Mouse (Mus musculus): ENCODE measurements around the gene Ttpal.

The Ttpal gene

DNA sequence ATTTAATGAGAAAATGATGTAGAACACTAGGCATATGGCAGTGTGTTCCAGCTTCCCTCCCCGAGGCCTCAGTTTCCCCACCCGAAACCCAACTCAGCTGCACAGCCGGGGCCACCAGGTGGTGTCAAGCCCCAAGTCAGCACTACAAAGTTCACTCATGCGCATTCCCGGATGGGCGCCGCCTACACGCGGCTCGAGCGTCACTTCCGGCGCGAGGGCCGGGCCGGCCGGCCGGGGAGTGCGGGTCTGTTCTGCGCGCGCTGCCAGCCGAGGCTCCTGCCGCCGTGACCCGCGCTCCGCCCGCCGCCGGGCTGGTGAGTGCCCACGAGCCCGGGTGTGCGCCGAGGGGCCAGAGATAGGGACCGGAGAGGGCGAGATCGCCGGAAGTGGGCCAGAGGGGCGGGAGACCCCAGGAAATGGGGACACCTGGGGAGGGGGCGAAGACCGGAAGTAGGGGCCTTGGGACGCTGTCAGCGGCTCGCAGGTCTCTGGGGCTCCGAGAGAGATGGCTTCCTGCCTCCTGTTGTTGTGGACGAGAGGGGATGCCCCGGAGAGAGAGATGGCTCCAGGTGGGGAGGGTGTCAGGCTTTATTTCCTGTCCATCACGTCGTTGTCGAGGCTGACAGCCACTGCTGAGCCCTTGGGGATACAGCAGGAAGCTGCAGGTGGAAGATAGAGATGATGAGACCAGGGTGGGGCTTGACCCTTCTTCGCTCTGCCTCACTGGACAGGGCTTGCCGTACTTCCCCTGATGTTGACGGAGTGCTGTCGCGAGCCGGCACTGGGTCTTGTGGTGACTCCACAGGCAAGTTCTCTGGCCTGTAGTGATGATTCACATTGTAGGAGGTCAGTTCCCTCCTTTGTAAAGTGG lies at the start of gene Ttpal:
Ttpal (plus strand) TSS at position 214 of the 871 bp plus-strand sequence.
- peak; percentile 93 for DNase-seq

DNA sequence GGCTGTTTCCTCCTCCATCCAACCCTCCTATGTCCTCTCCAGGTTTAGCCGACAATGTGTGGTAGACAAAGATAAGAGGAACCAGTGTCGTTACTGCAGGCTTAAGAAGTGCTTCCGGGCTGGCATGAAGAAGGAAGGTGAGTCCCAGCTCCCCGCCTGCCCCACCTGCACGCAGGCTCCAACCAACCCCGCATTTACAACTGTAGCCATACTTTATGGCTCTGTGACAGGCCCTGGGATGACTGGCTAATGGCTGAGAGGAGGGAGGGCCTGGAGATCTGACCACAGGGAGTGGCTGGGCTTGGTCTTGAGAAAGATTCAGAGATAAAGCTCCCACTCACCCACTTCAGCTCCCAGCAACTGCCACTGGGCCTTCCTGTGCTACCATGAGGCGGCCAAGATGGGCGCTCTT lies 49.6 kb upstream of the Ttpal start:
- DNase-seq, result no peak

DNA sequence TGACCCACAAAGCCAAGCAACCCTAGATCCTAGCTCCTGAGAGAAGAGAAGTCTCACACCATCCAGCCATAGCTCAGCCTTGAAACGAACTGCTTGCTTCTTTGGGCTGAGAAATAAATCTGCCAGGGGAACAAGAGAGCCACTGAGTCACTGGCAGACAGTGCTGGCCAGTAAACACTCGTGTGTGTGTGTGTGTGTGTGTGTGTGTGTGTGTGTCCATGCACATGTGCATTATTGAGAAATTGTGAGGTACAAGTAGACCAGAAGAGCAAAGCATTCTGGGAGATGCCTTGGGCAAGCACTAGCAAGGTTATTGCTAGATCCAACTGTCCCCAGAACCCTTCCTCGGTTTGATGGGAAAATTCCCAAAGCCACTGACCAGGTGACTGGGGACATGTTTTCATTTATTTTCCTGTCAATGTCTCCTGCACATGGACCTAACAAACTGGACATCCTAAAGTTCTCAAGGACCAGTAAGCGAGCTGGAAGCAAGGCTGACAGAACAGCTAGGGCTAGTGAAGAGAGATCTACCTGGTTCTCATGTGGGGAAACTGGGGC lies 47.6 kb upstream of the Ttpal start:
- DNase-seq, result no peak

DNA sequence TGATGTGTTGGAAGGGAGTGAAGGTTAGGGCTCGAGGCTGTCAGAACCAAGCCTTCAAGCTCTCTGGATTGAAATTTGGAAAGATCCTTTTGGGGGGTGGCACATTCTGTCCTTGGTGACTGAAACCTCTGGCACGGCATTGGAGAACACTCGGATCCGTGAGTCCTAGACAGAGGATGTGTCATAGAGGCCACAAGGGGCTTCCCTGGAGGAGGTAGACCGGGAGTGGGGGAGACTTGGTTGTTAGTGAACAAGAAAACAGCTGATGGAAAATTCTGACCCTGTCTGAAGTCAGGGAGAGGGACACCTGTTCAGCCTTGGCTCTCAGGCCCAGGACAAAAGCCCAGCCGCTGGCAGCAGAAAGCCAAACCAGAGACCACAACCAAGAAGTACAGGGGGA lies 47.1 kb upstream of the Ttpal start:
- no peak for DNase-seq

DNA sequence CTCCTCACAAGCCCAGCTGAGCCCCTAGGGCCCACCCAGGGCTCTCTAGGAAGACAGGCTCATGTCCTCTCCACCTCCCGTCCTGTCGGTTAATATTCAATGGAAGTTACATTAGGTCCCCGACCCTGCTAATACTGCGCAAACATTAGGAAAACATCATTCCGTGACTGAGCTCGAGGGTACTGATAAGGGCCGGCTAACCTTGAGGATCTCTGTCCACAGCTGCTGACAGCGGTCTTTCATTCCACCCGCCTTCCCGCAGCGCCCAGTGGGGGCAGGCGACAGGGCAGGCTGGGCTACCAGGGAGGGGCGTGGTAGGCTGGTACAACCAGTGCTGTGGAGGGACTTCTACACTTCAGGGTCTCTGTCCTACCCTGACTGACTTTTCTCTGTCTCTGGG lies 46.7 kb upstream of the Ttpal start:
- DNase-seq, result no peak

DNA sequence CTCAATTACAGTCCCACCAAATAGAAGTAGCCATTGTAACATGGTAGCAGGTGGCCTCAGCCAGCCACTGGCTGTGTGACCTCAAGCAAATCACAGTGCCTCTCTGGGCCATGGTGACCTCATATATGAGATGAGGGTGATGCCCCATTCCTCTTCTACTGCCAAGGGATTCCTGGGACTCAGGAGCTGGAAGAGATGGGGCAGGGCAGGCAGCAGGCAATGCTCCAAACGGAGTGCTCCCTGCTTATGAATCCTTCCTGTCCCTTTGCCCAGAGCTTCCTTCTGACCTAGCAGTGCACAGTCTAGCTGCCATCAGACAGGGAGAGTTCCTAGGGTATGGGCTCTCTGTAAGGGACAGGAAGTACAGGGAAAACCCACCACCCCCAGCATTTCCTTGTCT lies 43.6 kb upstream of the Ttpal start:
- no peak for DNase-seq

DNA sequence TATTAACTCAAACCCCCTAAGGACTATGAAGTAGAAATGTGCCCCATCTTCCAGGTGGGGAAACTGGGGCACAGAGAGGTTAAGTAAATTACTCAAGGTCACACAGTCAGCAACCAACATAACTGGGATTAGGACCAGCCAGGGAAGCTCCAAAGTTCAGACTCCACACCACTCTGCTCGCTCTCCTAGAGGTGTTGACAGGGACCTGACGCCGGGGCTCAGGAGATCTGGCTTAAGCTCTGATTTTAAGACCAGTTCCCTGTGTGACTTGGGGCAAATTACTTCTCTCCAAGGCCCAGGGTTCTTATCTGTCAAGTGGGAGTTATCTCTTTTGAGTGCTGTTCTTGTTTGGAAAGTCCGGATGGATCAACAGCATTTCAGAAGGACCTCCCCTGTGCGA lies 42.9 kb upstream of the Ttpal start:
- no peak for DNase-seq

DNA sequence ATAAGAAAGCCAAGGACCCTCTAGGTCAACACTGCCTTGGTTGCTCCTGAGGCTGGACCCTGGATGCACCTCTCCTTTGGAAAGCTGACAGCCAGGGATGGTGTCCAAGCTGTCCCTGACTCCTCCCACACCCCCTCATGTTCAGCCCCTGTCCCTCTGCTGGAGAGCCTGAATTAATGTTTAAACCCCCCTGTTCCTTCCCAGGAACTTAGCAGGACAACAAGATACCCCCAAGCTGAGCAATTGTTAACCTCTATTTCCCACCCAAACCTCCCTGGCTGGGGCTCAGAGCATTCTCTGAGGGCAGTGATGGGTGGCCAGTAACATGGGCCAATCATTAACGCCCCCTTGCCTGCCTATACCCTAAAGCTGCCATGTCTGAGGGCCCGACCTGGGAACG lies 41.9 kb upstream of the Ttpal start:
- peak; percentile 70 for DNase-seq

DNA sequence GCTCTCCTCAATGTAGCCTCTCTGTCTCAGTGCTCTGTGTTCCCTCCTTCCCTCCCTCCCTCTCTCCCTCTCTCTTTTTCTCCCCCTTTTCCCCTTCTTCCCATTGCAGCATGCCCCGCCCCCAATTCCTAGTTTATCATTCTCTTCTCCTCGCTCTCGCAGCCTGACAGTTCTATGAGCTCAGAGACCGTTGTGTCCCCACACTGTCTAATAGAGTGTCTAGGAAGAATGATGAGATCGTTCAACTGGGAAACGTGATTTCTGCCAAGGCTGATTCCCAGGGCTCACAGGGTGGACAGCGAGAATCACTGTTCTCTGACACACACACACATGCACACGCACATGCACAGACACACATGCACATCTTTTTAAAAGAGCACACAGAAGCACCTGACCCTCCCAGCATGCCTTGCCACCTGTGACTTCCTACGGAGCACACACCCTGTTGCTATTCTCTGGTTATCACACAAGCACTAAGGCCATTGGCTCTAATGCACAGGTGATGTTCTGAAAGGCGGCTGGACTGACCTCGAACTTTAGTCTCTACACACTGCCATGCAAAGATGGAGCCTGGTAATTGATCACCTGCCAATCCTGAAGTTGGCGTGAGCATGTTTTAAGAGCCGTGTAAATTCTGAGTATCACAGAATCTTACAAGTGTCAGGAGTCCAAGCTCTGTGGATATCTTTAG lies 40.7 kb upstream of the Ttpal start:
- DNase-seq, result no peak

DNA sequence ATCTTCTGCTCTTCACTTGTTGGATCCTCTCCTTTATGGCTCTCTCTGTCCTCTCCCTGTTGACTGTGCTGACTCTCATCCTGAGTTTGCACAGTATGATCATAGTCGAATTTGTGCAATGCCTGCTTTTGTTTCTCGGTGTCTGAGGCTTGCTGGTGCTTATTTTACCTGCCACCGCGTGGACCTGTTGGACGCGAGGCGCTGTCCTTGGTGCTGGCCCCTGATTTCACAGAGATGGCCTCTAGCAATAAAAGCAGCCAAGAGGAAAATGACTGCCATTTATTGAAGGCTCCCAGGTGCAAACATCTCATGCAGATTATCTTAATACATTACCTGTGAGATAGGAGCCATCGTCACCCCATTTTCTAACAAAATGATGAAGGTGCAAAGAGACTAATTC lies 37.5 kb upstream of the Ttpal start:
- peak; percentile 72 for DNase-seq

DNA sequence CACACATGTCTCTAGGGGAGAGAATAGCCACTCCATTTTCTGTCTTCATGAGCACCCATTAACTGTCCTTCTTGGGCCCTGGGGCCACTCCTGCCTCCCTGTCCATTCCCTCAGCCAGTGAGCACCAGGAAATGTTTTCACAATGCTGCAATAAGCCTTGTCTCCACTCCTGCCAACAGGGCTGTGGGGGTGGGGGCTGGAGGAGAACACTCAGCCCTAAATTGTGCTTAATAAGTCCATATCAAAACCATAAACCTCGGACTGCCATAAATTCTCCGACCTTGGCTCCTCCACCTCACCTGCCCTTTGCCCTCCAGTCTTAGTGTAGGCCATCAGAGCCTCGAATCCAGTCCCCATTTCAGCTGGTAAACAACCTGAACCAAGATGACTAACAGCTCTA lies 27.8 kb upstream of the Ttpal start:
- DNase-seq, result no peak

DNA sequence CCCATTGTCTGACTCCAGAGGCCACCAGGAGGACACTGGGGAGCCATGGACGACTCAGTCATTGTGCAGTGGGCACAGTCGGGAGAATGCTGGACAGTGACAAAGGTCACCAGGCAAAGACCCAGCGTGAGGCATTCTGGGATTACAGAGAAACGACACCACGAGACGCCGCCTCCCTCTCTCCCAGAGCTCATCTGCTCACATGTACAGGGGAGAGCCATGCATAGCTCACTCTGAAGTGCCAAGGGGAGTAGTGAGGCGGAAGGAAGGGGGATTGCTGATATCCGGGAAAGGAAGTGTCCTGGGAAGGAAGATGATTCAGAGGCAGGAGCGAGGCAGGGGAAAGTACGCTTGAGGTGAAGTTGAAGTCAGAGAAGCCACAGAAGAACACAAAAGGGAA lies 26.9 kb upstream of the Ttpal start:
- DNase-seq, result no peak

DNA sequence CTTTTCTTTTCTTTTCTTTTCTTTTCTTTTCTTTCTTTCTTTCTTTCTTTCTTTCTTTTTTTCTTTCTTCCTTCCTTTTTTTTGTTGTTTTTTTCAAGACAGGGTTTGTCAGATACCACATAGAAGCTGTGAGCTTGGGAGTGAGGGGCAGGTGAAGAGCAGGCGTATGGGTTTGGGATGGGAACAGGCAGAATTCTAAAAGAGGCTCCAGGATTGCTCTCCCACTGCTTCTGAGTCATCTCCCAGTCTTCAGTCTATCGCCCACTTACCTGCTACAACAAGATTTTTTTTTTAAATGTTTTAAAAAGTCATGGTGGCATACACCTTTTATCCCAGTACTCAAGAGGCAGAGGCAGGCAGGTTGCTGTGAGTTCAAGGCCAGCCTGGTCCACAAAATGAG lies 24.1 kb upstream of the Ttpal start:
- DNase-seq, result no peak

DNA sequence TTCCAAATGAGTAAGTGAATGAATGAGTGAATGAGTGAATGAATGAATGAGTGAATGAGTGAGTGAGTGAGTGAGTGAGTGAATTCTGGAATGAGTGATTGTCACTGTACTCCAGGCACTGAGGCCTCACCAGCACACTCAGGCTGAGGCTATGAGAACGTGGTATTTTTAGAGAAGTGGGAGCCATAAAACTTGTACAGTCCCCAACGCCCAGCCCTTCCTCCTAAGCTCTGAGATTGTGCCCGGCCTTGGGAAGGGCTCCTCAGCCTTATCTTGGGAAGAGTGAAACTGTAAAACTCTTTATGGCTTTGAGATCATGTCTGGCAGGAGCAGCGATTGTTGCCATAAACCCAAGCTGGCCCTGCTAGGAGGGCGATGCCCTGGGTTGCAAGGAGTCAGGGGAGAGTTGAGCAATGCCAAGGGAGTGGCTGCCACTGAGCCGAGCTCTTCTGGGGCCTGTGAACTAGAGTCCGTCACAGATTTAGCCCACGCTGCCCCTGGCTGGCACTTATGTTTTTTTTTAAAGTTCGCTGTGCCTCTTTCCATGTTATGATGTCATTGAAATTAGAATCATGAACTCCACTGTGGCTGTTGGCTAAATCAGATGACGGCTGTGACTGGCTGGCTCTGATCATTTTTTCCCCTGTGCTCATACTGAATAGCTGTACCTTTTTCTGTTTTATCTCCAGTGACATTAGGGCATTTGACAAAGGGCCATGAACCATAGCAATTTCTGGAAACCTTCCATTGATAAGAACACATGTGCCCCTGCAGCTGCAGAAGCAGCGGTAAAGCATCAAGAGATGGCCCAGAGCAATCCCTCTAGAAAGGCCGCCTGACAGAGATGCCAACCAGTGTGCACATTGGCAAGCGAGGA lies 21.8 kb upstream of the Ttpal start:
- no peak for DNase-seq

DNA sequence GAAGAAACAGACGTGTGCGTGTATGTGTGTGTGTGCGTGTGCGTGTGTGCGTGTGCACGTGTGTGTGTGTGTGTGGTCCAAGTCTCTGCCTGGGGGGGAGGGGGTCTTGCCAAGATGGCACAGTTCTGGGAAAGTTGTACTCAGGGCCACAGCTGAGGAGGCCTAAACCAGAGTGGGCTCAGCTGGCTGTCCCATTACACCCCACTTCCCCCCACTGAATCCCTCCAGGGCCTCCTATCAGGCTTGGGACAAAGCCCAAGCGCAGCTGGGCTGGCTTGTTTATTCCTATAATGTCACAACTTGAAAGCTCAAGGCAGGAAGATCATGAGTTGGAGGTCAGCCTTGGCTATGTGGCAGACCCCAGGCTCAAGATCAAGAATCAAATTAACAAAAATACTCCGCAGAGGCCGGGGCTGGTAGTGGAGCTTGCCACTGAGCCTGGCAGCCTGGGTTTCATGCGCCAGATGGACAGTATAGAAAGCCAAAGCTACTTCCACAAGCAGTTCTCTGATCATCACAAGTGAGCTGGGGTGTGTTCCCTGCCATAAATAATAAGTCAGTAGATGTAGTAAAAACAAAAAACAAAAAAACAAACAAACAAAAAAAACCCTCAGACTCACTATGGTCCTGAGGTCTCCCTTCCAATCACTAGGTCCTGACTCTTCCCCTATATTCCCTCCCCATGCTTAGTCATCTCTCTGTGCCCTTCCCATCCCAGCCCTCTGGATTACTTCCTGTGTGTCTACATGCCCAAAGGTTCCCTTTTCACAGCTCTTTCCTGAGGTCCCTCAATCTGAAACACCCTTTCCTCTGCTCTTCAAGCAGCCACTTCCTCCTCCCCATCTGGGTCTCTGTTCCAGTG lies 18.7 kb upstream of the Ttpal start:
- no peak for DNase-seq

DNA sequence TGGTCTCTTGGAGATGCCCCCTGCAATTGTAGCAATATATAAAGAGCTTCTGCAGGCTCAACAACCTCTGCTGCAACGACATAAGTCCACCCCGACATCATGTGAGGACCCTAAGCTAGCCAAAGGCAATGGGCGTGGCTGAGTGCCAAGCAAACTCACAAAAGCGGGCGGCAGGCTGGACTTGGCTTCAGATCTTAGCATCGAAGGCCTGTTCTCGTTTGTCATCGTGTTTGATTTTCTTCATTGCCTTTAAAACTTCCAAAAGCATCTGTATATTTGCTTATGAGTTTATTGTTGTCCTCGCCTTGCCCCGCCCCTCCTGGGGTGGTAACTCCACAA lies 18.1 kb upstream of the Ttpal start:
- DNase-seq, result no peak

DNA sequence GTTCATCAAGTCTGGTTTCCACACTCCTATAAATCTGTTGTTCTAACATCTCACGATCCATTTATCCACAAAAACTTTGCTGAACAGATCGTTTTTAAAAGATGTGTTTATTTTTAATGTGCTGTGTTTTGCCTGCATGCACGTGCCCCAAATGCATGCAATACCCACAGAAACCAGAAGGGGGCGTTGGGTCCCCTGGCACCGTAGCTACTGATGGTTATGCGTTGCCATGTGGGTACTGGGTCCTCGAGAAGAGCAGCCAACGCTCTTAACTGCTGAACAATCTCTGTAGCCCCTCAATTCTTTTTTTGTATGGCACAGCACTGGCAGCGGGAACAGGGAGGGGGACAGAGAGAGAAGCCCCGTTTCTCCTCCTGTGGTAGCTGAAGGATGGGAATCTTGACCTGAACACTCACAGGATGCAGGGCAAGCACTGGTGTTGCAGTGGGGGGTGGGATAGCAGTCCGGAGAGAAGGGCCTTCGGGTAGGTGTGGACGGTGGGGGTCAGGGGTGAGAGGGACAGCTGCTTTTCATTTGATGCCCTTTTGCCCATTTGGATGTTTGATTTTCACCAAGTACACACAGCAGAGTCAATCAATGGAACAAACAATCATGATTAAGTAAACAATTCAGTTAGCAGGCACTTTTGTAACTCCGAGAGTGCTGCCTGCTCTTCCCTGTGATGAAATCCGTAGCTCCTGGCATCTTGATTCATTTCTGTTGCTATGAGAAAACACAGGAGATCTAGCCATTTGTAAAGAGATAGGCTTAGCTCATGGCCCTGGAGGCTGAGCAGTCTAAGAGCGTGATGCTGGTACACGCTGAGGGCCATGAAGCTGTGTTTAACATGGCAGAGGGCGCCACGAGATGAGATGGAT lies 15.5 kb upstream of the Ttpal start:
- DNase-seq, result peak; percentile 57

DNA sequence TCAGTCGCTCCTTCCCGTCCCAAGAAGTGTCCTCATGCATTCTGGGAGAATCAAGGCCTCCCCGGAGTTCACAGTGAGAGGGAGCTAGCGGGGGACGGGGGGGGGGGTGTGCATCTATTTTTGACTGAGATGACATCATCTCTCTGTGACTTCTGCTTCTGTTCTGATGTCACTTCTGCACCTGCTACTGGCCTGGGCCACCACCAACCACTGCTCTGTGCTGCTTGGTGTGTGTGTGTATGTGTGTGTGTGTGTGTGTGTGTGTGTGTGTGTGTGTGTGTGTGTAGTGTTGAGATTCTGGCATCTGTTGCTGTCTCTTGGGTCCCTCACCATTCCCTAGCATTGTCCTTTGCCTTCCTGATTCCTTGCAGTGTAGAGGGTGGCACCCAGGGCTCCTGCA lies 14.6 kb upstream of the Ttpal start:
- no peak for DNase-seq

DNA sequence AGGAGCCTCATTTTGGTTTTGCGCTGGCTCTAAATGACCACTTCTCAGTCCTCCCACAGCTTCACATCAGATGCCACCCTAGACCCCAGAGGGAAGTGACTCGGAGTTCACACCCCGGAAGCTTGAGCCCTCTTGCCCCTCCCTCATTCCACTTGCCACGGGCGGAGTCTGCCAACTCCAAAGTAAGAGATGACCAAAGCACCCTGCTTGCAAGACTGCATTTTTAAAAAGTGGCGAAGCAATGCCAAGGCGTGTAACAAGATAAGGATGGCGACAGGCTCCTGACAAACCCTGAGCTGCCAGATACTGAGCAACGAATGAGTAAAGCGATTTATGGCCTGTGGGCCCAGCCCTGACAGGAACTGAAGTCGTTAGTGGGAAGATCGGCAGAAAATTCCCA lies 11.9 kb upstream of the Ttpal start:
- DNase-seq, result no peak

DNA sequence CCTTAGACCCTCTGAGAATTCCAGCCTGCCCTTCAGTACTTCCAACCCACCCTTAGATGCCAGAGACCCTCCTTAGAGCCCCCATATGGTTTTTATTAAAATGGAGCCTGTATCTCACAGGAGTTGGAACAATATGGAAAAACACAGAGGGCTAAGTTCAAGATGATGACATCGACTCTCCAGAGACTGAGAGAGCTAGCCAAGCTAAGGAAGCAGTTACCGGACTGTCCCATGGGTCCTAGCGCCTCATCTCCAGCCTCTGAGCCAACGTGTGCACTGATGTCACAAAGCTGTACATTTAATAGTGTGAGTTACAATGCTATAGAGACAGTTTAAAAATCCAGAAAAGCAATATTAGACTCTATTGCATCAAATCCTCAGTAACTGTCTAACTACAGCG lies 11.1 kb upstream of the Ttpal start:
- no peak for DNase-seq

DNA sequence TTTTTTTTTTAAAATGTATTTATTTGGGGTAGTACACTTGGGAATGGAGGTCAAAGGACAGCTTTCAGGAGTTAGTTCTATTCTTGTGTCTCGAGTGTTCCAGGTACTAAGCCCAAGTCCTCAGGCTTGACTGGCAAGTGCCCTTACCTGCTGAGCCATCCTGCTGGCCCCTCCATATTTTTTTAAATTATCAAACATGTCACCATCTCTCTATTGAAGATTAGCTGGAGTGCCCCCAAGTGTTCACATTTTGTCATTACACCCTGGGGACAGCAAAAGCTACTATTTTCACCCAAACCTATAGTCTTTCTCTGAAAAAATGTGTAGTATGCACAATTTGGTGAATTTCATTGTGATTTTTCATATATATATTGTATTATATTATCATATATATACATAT lies 10.0 kb upstream of the Ttpal start:
- peak; percentile 63 for DNase-seq

Data from kidney, postnatal 10 days (tissue).